Mouse (Mus musculus) kidney, adult 9 months (tissue): ENCODE data around the gene Tcfl5.

ENCODE experiments used
- DNase-seq: peaks from one replicate; pipeline ENCODE4 v3.0.0; 2022

Gene Tcfl5

DNA sequence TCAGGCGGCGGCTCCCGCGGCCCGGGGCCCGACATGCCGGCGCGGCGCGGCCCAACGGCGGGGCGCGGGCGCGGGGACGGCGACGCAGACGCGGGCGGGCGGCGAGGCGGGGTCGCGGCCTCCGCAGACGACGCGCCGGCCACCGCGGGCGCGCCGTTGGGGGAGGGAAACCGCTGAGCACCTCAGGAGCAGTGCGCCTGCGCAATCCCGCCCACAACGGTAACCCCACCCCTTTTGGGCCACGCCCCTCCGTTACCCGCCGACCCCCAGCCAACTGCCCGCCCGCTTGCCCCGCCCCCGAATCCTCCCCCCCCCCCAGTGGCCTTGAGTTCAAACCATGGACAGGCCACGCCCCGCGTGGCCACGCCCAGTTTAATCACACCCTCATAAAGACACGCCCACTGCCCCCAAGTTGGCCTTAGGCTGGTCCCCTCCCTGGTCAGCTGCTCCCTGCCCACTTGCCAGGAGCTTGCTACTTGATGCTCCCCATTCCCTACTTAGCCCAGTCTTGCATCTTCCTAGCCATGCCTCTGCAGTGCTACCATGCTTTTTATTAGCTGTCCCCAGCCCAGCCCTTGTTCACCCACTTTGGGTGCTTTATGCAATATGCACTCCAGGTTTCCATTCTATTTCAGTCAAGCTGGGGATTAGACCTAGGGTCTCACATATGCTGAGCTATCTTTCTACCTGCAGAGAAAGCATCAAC lies at the start of gene Tcfl5:
Tcfl5 (minus strand) TSS at position 154 of the 706 bp plus-strand sequence.
- DNase-seq = no peak

DNA sequence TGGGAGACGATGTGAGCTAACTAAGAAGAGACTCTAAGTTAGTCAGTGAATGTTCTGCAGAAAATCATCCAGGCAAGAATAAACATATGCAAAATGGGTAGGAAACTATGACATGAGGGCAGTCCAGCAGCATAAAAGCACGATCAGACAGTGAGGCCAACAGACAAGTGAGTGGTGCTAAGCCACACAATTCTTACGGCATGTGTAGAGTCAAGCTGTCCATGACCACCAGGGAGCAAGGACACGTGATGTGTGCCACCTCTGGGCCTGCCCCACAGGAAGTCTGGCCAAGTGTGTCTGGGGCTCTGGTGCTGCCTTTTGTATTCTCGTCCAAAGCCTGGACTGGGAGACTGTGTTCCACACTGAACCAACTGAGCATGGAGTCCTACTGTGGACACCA lies 47.3 kb upstream of the Tcfl5 start:
- no peak for DNase-seq

DNA sequence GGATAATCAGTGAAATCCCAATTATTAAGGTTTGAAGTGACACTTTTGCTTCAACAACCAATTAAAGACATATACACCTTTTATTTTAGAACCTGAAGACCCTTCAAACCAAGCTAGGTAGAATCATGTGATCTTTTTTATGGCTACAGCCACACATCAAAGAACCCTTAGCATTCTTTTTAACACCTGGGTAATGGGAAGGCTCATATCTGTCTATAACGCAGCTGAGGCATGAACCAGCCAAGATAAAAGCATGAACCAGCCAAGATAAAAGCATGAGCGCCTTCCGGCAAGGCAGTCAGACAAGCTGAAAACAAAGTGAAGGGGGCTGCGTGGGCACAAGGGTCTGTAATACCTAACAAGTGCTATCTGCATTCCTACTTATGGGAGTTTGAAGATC lies 41.5 kb upstream of the Tcfl5 start:
- no peak for DNase-seq

DNA sequence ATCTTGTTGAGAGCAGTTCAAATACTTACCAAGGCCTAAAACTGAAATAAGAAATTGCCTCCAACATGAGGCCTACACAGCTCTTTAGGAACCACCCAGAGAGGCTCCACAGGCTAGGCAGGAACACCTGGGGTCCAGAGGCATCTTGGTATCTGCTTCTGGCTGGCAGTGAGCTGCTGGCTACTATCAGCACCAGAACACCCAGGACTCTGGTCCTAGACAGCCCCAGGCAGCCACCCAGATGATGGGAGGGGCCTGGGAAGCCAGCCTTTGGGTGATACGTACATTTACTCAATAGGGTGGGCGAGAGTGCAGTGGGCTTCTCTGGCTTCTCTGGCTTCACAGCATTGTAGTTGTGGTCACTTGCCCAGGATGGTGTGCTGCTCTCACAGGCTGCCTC lies 41.0 kb upstream of the Tcfl5 start:
- no peak for DNase-seq

DNA sequence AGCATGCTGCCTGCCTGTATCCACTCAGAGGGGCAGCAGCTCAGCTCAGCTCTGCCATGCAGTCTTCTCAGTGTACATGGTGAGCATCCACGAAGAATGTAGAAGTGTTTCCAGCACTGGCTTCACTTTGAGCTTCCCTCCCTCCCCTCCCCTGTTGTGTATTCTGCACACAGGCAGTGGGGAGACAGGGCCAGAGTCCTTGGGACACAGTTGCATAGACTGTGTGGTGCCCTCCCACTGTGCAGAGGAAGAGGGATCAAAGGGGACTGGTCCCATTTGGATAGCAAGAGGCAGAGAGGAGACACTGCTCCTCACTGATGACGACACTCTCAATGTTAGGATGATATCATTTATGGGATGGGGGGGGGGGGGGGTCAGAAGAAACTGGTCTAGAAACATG lies 38.7 kb upstream of the Tcfl5 start:
- no peak for DNase-seq

DNA sequence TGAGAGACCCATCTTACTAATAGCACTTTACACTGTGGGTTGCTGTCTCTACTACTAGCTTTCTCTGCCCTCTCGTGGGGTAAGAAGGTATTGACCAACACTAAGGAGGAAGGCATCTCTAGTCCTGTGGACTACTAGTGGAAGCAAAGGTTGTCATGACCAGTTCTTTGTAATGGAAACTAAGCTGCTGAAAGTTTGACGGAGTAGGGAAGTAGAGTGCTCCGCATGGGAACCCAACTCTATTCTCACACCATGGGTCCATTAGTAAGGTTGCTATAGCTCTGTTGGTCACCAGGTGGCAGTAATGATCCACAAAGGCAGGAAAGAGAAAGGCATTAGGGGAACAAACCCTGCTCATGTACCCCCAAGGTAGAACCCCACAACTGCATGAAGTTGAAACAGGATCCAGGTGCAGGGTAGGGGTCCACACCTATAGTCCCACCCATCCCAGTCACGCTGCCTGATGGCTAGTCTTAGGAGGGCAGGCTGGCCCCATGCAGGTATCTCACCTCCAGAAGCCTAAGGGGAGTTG lies 36.2 kb upstream of the Tcfl5 start:
- DNase-seq = peak; percentile 81

DNA sequence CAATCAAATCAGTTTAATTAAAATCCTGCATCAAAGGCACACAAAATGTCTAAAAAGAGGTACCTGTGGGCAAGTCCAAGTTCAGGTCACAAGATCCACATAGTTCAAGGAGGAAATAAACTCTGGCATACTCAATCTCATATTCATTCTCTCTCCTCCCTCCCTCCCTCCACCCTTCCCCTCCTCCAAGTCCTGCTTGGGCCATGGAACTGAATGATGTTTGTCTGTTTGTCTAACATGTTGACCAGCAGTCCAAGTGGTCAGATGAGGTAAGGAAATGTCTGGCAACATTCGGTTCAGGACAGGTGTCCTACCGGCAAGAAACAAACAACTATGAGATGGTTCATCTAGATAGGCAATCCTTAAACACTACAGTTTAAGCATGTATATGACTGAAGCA lies 34.2 kb upstream of the Tcfl5 start:
- no peak for DNase-seq

DNA sequence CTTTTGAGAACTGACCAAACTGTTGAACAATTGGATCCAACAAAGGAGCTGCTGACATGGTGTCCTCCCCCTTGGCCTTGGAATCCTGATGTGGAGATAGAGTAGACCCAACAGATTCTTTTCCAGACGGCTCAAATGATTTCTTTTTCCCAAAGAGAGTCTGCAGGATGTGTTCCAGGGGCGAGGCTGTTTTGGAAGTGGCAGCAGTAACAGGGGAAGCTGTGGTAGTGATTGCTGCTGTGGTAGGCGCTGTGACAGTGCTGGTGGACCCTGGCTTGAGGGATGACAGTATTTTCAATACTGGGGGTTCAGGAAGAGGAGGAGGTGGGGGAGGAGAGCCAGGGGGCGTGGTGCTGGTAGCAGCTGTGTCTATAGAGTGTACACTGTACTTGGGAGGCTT lies 19.5 kb upstream of the Tcfl5 start:
- no peak for DNase-seq

DNA sequence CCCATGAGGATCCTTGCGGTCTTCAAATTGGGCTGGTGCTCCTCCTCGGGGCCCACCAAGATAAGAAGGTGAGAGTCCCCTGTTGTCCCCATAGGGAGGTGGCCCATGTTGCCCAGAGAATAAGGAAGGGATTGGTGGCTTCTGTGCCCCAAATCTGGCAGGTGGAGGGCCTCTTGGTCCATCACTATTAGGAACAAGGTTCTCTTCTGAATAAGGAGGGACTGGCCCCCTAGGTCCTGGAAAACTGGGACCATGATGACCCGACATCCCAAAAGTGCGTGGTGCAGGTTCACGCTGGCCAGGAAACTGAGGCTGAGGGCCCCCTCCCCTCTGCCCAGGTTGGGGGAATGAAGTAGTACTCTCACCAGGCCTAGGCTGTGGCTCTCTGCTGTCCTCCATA lies 18.0 kb upstream of the Tcfl5 start:
- no peak for DNase-seq

DNA sequence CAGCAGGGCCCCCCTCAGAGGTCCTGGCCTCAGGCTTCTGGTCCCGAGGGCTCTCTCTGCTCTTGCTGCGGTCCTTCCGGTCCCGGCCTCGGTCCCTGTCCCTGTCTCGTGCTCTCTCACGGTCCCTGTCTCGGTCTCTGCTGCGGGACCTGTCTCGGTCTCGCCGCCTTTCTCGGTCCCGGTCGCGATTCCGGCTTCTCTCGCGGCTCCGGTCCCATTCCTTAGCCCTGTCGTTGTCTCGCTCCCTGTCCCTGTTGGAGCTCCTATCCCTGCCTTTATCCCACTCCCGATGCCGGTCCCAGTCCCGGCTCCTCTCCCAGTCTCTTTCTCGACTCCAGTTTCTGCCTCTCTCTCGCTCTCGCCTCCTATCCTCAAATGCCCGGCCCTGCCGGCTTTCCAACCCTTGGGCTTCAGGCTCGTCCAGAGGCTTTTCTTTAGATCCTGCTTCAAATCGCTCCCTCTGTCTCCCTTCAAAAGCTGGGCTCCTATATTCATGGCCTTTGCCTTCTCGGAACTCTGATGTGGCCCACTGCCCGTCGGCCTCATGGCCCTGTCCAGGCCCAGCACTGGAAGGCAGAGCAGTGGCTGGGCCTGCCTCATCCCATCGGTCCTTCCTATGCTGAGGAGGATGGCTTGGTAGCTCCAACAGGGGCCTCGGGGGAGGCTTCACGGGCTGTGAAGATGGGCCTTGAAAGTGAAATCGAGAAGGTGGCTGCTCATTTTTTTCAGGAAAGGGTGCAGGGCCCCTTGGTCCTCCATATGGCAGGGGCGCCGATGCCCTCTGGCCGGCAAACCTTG lies 17.0 kb upstream of the Tcfl5 start:
- DNase-seq = no peak

DNA sequence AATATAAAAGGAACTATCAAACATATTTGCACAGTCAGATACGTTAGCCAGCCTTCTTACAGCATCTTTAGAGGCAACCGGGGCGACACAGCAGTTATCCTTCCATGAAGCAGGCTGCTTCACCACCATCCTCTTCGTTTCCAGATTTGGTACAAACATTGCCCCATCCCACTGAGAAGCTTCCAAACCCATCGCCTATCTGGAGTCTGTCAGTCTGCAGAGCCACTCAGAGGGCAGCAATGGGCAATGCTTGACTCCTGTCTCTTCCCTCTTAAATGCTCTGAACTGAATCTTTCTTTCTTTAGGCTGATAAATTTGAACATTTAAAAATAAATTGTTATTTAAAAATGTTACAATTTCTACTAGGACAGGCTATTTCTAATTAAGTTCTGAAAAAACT lies 15.9 kb upstream of the Tcfl5 start:
- no peak for DNase-seq

DNA sequence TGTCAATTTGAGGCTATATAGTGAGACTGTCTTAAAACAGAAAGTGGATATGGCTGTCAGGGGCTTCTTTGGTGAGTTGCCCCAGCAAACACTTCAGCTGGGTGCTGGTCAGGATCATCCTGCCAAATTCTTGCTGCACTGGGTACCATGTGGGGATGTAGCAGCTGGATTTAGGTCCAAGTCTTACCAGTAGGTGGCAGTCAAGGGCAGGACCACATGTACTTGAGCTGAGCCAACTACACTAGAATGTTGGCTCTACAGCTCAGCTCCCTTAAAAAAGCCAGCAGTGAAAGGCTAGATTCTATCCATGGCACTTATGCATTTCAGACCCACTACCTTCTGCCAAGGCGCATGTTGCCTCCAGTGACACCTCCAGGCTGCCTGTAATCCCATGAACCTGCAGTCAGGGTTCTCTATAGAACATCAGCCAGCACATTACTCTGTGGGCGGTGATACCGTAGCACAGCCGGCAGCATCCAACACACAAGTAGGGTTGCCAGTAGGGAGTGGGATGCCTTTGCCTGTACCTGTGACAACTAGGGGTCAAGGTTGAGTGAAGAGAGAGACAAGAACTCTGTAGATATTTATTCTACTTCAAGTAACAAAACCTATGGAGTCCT lies 15.0 kb upstream of the Tcfl5 start:
- peak; percentile 82 for DNase-seq

DNA sequence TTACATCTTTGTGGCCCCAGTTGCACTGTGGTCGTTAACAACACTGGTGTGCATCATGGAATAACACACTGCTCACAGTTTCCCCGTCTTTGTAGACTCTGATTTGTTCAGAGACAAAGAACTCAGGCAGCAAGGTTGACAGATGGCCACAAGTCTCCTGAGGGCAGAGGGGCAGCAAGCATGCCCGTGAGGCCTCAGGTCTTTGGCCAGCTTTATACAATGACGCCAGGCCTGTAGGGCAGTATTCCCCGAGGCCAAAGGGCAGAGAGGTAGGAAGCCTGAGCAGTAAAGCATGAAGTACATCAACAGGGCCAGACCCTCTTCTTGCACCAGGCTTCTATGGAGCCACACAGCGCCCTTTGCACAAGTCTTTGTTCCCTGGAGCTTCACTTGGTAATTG lies 12.6 kb upstream of the Tcfl5 start:
- peak; percentile 40 for DNase-seq

DNA sequence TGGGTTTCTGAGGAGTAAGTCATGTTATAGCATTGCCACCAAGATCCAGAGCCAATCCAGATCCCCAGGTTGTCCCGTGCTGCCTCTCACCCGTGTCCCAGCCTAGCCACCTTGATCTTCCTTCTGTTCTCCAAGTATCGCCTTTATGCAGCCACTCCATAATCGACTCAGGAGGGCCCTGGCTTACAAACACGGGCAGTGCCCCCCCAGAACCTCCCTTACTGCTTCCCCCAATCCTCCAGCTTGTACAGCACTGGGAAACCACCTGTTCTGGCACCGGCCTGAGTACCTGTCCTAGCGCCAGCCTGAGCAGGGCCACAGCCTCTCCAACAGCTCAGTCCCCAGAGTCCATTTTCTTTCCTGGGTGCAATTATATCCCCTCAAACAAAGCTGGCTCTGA lies 12.2 kb upstream of the Tcfl5 start:
- no peak for DNase-seq

DNA sequence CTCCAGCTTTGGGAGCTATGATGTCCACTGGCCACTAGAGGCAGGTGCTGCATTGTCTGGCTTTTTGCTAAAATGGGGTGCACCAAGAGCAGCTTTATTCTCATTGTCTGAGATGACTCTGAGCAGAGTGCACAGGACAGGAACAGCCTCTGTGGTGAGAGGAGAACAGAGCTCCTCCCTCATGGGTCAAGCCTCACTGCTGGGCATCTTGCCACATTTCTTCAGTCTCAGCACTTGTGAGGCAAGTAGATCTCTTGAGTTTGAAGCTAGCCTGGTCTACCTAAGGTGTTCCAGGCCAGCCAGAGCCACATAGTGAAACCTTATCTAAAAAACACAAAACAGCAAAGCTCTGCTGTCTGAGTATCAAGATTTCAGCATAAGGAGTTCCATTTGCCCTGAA lies 4.3 kb upstream of the Tcfl5 start:
- DNase-seq = no peak

DNA sequence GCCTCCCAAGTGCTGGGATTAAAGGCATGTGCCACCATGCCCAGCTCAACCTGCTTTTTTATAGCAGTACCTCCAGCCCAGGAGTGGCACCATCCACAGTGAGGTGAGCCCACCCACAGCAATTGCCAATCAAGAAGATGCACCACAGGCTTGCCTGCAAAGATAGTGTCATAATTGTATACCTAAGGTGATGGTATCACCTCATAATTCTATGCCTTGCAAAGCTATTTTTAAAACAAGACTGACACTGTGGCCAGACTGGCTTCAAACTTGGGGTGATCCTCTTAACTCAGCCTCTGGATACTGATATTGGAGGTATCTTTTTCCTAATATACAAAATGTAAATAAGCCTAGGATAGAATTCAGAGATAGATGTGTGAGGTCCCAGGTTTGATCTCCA lies 1.1 kb upstream of the Tcfl5 start:
- no peak for DNase-seq

DNA sequence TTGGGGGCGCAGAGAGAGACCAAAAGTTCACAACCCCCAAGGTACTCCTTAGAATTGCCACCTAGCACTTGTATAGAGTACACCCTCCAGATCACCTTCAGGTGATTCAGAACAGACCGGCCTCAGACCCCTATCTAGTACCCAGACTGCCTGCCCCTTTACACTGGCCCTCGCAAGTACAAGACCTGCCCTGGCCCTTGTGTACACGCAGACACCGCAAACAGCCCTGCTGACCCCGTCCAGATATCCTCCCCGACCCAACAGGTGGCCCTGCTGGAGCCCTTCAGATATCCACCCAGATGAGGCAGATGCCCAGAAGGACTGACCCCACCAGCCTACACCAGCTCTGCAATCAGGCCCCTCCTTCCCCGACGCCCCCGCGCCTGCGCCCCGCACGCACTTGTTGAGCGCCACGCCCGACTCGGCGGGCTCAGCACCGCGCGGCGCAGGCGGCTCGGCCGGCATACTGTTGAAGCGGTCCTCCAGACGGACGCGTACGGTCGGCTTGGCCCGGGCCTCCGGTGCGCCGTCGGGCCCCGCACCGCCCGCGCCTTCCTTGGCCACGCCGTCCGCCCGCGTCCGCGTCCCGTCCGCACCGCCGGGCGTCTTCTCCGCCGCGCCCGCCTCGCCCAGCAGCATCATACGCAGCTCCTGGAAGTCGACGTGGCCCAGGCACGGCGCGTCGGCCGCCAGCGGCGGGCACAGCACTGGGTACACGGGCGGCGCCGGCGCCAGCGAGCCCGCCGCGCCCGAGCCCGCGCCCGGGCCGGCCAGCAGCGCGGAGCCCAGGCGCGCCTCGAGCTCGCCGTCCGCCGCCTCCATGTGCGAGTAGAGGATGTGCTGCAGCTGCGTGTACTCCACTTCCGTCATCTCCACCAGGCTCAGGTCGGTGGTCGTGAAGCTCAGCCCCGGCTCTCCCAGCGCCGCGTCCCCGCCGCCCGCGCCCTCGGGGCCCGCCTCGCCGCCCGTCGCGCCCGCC lies 643 bp downstream of the Tcfl5 start:
- DNase-seq = no peak

DNA sequence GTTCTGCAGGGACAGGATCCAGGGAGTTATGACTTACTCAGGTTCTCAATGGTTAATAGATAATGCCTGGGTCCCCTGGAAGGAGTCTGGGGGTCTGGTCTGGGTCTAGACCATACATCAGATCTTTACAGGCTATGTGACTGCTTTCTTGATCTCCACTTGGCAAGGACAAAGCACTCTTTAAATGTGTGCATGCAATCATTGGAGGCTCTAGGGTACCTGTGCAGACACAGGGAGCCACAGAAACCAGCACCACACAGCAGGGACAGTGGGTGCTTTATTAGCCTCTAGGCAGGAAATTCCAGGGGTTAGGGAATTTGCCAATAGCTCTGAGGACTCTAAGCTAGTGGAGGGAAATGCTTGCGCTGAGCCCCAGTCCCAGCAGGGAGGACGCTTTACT lies 30.6 kb downstream of the Tcfl5 start:
- DNase-seq = no peak

DNA sequence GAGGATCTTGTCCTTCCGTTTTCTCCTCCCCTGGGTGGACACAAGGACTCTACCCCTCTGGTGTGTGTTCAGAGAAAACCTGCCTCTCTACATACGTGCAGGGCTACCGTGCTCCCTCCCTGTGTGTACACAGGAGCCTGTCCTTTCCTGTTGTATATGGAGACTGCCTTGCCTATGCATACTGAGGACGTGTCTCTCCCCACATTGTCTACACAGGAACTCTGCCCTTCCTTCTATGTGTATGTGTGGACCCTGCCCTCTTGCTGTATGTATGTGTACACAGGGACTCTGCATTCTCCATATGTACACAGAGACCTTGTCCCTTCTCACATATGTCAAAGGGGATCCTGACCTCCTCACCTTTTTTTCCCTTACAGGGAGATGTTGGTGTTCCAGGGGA lies 32.2 kb downstream of the Tcfl5 start:
- DNase-seq = no peak

DNA sequence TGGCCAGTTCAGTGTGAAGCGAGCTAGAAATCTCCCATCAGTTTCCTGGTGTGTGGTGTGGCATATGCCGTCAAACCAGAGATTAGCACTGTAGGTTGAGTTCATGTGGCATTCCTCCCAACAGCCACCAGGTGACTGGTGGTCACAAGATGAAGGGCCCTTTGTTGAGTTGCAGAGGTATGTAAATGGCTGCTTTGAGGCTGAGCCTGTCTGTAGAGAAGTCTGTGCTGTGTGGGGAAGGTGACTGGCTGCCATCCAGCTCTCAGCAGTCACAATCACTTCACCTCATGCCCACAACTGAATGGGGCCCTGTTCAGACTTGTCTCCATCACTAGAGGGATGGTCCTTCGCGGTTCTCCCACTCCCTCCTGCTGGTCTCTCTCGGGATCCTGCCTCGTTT lies 37.7 kb downstream of the Tcfl5 start:
- DNase-seq = no peak

DNA sequence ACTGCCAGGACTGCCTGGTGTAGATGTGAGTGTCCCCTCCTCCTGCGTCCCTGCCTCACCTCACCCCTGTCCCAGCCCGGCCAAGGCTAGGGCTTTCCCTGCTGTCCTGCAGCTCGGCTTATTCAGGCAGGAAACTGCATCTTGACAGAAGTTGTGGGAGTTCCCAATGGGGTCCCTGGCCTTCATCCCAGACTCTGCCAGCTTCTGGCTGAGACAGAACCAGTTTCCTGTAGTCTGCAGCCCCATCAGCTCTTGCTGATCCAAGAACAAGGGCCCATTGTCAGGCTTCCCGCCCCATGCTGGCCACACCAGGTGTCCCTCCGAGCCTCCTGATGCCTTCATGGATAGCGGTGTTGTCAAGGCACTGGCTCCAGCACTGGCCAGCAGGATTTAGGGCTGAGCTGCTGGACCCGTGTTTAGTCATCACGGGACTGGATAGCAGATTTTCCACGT lies 41.9 kb downstream of the Tcfl5 start:
- no peak for DNase-seq

DNA sequence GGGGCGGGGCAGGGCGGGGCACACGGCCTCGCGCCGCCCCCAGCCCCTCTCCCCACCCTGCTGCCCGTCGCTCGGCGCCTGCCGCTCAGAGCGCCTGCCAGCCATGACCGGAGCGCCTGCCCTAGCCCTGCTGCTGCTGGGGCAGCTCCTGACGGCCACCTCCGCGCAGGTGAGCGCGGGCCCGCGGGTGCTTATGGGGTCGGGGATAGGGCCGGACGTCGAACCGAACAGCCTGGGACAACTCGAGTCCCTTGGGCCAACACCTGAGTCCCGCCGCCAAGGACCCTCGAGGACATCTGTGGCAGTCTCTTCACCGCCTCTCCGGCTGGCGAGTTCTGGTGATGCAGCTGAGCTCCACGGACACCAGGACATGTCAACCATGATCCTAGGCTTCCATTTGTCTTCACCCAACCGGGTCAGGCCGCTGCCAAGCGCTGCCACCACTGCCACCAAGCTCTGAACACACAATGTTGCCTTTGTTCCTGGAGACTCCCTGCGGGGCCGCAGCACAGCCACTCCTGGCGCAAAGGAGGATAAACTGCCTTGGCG lies 44.3 kb downstream of the Tcfl5 start:
- no peak for DNase-seq
